Mouse (Mus musculus): ENCODE measurements around the gene 2810004N23Rik.

DNA sequence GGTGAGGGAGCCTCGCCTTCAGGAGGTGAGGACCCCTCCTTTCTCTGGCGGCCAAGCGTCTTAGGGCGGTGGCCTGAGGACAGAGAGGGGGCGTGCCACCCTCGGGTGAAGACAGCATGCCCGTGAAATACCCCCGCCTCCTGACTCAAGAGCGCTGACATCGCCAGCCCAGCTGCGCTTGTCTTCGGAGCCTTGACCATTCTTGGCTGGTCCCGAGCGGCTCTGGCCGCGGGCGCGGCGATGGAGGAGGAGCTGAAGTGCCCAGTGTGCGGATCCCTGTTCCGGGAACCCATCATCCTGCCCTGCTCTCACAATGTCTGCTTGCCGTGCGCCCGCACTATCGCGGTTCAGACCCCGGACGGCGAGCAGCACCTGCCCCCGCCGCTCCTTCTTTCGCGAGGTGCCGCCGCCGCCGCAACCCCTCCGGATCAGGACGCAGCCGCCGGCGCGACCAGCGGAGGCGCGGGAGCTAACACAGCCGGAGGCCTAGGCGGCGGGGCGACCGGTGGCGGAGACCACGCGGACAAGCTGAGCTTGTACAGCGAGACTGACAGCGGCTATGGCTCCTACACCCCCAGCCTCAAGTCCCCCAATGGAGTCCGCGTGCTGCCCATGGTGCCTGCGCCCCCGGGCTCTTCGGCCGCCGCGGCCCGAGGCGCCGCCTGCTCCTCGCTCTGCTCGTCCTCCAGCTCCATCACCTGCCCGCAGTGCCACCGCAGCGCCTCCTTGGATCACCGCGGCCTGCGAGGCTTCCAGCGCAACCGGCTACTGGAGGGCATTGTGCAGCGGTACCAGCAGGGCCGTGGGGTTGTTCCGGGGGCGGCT, 69.0 kb downstream of the 2810004N23Rik start:
- TF ChIP-seq POLR2A (IDR thresholded peaks at IDR 0.05; ENCODE audit: low read depth, low read length) = no peak
- no peak for TF ChIP-seq CTCF (IDR thresholded peaks at IDR 0.05; ENCODE audit: extremely low read depth, insufficient read length, insufficient replicate concordance, low read depth, low read length)

All from small intestine, adult 2 months (tissue).